Mouse (Mus musculus) cerebellum, adult 11 months (tissue): ENCODE results near the gene Nfam1.
A peak's percentile ranks its signal among the peaks of the same experiment; 100 is the strongest.

Source experiments
- DNase-seq: peaks from one replicate; pipeline ENCODE4 v3.0.0; 2022

Gene Nfam1

GRCm38 (mm10) chr15:82992079-82992783 is 40.9 kb downstream of the Nfam1 start:
- DNase-seq: no peak

- no peak for DNase-seq
Measured at GRCm38 (mm10) chr15:82989190-82989704, 43.9 kb downstream of the Nfam1 start.

- DNase-seq: peak; percentile 66
Measured at GRCm38 (mm10) chr15:82987732-82988112, 45.4 kb downstream of the Nfam1 start, which contains the start of gene Tcf20. Gene Tcf20 (minus strand): TSS chr15:82987872.

- no peak for DNase-seq
Measured at GRCm38 (mm10) chr15:82987014-82987731, 45.9 kb downstream of the Nfam1 start.

- DNase-seq: no peak
Measured at GRCm38 (mm10) chr15:82984574-82984973, 48.5 kb downstream of the Nfam1 start.

GRCm38 (mm10) chr15:82984097-82984496 is 49.0 kb downstream of the Nfam1 start:
- DNase-seq: no peak

- DNase-seq: no peak
Measured at GRCm38 (mm10) chr15:82983416-82984026, 49.6 kb downstream of the Nfam1 start.

- no peak for DNase-seq
Measured at GRCm38 (mm10) chr15:82982724-82983415, 50.2 kb downstream of the Nfam1 start.

GRCm38 (mm10) chr15:82981676-82982520 is 51.2 kb downstream of the Nfam1 start:
- no peak for DNase-seq

GRCm38 (mm10) chr15:82979531-82979930 is 53.6 kb downstream of the Nfam1 start:
- DNase-seq: no peak

GRCm38 (mm10) chr15:82974471-82974870 is 58.6 kb downstream of the Nfam1 start:
- no peak for DNase-seq

GRCm38 (mm10) chr15:82969206-82969721 is 63.8 kb downstream of the Nfam1 start:
- DNase-seq: no peak

GRCm38 (mm10) chr15:82968449-82968848 is 64.7 kb downstream of the Nfam1 start:
- peak; percentile 84 for DNase-seq

GRCm38 (mm10) chr15:82967947-82968346 is 65.2 kb downstream of the Nfam1 start:
- no peak for DNase-seq

GRCm38 (mm10) chr15:82964266-82964825 is 68.8 kb downstream of the Nfam1 start:
- DNase-seq: peak; percentile 51

GRCm38 (mm10) chr15:82963556-82964156 is 69.5 kb downstream of the Nfam1 start:
- DNase-seq: no peak

GRCm38 (mm10) chr15:82963090-82963489 is 70.0 kb downstream of the Nfam1 start:
- DNase-seq: no peak

GRCm38 (mm10) chr15:82962536-82962935 is 70.6 kb downstream of the Nfam1 start:
- no peak for DNase-seq

- DNase-seq: no peak
Measured at GRCm38 (mm10) chr15:82960786-82961561, 72.1 kb downstream of the Nfam1 start.

- no peak for DNase-seq
Measured at GRCm38 (mm10) chr15:82959151-82959550, 74.0 kb downstream of the Nfam1 start.
